Mouse (Mus musculus) common myeloid progenitor, adult 5-6 weeks (primary cell): ENCODE measurements around the gene Atg3. TPM values are rescaled to one million over a fixed set of nuclear protein-coding genes. Genes with fewer than 3 reads are reported as not detected.

Experiments used
- ATAC-seq: replicated peaks from 2 replicates; pipeline ENCODE4 v1.8.0; 2016; ENCODE audit warnings: low read depth, mild to moderate bottlenecking, moderate TSS enrichment, inconsistent platforms; ENCODE audit not compliant: poor library complexity, severe bottlenecking
- total RNA-seq: library from RNA; stranded (forward); fragments of 200-1000, 187-1606 nt; gene quantifications from 2 replicates; pipeline ENCODE4 v1.2.3, GENCODE M21; 2017

Atg3 gene
- total RNA-seq, 1 experiment from 2014 or later: 41.4 TPM

DNA sequence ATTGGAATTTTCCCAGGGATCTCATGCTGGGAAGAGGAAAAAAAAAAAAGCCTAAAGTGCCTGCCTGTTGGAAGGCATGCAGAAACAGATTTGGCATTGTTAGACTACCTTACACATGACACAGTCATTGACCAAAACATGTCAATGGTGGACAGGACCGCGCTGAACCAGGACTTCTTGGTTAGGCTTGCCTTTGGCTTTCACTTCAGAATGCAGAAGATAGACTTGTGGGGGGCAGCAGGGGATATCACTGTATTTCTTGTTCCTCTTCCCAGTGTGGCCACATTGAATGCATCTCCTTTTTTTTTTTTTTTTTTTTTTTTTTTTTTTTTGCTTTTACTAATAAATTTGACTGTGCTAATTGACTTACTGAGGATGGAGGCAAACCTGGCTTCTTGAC, 42.8 kb downstream of the Atg3 start:
- ATAC-seq: peak; percentile 65

DNA sequence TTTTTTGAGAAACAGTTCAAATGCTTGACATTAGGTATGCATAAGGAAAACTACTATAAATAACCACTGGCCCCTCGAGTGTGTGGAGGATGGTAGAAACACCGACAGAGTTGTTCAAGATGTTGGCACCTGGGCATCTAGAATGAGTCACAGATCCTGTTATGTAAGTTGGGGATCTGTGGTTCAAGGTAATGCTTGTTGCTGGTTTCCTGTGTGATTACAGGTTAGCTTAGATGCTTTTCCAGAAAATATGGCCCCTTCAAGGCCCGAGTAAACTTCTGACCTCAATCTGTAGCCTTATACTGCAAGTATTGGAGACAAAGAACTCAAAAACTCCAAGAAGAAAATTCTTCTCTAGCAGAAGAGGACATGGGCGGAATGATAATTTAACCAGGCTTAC, 45.9 kb downstream of the Atg3 start:
- ATAC-seq: no peak

DNA sequence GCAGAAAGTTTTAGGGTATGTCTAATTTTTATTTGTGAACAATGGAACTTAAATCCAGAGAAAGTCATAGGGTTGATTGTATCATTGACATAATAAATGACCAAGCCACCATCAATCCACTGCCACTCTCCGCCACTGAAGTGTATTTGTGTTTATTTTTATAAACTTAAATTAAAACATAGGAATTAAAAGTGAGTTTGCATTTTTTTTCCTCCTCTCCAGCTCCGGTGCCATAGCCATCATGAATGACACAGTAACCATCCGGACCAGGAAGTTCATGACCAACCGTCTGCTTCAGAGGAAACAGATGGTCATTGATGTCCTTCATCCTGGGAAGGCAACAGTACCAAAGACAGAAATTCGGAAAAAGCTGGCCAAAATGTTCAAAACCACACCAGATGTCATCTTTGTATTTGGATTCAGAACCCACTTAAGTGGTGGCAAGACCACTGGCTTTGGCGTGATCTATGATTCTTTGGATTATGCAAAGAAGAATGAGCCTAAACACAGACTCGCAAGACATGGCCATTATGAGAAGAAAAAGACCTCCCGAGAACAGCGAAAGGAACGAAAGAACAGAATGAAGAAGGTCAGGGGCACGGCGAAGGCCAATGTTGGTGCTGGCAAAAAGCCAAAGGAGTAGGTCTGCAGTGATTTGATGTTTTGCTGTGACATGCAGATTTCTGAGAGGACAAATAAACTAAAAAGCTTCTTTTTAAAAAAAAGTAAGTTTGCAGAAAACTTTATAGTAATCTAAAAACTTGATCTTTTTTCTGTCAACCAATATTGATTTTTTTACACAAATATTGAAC, 46.5 kb downstream of the Atg3 start:
- ATAC-seq: no peak

DNA sequence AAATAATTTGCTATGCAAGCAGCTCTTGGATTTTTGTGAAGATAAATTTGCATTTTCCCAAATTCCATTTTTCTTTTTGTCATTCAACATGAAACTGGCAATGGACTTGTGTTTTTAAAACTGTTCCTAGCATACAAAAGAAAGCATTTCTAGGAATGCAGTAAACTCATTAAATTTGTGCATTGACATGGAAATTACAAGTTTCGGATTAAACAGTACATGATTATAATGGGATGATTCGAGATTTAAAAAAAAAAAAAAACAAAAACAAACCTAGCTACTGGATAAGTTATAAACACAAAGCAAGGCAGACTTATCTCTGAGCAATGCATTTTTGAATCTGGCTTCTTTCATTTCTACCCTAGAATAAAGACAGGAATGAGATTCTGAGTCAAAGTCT, 63.4 kb downstream of the Atg3 start:
- ATAC-seq: no peak

DNA sequence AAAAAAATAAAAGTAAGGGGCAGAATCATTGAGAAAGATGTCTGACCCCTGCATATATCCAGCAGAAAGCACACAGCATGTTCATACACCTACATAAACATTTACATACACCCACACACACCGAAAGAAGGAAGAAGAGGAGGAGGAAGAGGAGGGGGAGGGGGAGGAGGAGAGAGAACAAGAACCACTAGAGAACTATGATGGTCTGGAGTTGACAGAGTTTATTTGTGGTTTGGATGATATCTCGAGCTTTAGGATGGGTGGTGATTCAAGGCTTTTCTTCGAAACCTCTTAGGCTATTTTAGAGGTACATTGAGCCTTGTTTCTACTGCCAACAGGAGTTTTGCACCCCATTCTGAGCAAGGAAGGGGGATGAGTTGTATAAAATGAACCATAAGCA, 64.2 kb downstream of the Atg3 start:
- ATAC-seq: 0 out of 2 replicates have a peak, but pooled peaks have one; percentile 23

DNA sequence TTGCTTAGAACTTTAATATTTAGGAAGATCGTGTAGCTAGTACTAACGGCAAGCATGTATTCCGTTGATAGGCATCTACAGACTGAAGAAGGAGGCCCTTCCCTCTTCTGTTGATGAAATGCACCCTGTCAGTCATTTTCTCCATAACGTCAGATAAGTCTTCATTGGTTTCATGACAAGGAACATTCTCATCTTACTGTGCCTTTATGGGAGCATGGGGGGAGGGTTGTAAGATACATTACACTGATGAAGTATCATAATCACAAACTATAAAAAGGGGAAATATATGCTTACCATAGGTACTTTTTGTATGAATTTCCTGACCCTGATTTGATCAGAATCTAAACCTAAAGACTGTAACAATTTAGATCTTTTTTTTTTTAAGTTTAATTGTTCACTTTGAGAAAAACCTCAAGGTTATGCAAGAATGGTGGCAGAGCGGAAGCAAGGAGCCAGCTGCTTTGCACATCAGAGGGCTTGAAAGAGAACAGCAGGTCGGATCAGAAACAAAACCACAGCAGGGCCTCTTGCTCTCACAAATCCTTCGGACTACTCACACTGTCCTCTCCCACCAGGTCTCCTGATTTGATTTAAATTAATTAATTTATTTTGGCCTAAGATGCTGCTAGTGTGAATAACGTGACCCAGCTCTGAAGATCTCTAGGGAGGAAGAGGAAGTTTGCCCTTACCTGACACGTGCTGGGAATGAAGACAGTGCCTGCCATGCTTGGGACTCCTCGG, 65.2 kb downstream of the Atg3 start, which contains the start of gene Btla:
Gene Btla, plus strand, starts transcription at position 668 of the 741 bp plus-strand sequence.
- peak; percentile 77 for ATAC-seq

DNA sequence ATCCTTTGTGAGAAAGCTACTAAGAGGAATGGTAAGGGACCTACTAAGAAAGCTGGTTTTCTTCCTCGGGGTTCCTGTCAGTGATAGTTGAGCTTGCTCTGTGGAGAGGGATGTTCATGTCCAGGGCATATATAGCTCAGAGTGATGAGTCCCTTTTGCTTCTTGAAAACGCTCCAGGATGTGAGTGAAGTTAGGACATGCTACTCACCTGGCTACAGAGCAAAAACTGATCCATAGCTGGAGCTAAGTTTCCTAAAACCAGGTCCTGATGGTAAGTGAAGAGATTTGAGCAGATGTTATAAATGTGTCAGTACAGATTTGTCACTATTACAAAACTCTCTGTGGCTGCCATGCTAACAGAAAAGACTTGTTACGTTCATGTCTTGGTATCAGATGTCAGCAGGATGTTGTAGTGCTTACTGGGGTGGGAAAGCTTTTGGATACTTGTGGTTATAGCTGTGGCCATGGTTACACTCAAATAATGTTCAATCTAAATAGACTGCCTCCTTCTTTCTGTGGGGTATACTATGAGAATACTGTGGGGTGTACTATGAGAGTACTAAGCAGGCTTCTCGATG, 65.9 kb downstream of the Atg3 start:
- peak; percentile 27 for ATAC-seq

DNA sequence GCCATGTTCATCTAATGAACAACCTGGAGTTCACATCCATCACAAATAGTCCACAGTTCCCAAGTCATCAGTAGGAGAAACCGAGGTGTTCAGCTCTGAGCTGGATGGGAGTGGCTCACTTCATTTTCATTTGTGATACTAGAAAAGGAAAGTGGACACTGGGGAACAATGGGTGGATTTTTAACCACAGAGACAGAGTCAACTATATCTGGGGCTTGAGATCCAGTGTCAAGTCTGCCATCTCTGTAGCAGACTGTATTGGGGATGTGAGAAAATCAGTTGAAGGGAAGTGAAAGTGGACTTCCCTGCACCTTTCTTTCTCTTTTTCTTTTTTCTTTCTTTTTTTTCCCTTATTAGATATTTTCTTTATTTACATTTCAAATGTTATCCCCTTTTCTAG, 68.4 kb downstream of the Atg3 start:
- peak; percentile 36 for ATAC-seq

DNA sequence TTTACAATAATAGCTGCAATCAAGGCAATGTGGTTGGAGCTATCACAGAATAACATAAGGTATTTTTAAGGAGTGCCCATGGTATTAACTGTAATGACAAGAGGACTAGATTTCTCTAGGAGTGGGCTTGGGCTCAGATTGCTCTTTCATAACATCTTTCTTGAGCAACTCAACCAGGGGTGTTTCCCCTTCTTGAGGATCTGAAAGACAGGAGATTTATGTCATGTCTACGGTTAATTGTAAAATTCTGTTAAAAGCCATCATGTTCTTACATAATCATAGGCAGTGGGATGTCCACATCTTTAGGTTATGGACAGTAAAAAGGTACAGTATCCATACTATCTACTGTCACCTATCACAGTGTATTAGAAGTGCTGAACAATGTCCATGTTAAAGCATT, 72.7 kb downstream of the Atg3 start:
- peak; percentile 63 for ATAC-seq

DNA sequence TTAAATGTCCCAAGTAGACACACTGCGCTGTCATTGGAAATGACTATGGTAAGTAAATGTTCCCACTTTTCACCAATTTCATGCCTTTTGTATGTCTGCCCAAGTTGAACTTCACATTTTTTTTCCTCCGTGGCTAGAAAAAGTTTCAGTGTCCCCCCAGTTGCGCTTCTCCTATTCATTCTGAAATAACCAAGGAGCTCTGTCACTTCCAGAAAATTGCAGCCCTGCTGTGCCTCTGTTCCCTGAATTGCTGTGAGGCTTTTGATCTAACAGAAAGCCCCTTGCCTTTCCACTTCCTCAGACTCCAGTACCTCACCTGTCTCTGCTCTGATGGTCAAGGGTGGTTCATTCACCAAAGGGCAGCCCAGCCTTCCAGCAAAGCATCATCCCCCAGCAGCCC, 74.4 kb downstream of the Atg3 start:
- ATAC-seq: peak; percentile 29; the same call in 1 of the 2 replicates

Other genes starting within 250 kb of the Atg3 start
- 0.14 TPM in 1 of 2 replicates, not detected in the other for gene Cd200r3, start 215.1 kb upstream of the Atg3 start, total RNA-seq
- 0.39 TPM in 1 of 2 replicates, not detected in the other for gene Ccdc80, start 65.4 kb upstream of the Atg3 start, total RNA-seq
- gene Slc35a5, start 79 bp upstream of the Atg3 start, total RNA-seq: 11.1 and 12.7 TPM in 2 replicates
- gene Btla, start 65.5 kb downstream of the Atg3 start, total RNA-seq: 2.1 and 5.8 TPM in 2 replicates